Mouse (Mus musculus) midbrain, embryonic 11.5 days (tissue): ENCODE measurements around the gene Etv6. TPM values are rescaled to one million over a fixed set of nuclear protein-coding genes. Genes with fewer than 3 reads are reported as not detected.

Experiments
- ATAC-seq: fragments of 200-750 bp; cut with Nextera tagmentation; 2 replicates; pipeline ENCODE4 v1.8.0; 2017; ENCODE audit warnings: moderate TSS enrichment, moderate library complexity; ENCODE audit not compliant: low FRiP score
- DNase-seq: peaks from one replicate; pipeline ENCODE4 v3.0.0; 2015; ENCODE audit warnings: low spot score; ENCODE audit errors: missing footprints
- H3K27ac ChIP-seq: fragments of 300-500 bp; sonication (generic); 2 replicates; pipeline ENCODE4 v1.5.1; 2014; ENCODE audit warnings: low read depth, low read length
- H3K27me3 ChIP-seq: fragments of 300-500 bp; sonication (generic); 2 replicates; pipeline ENCODE4 v1.6.1; 2014; ENCODE audit warnings: mild to moderate bottlenecking, low read length, moderate library complexity, mixed read lengths; ENCODE audit not compliant: control insufficient read depth, insufficient read depth
- H3K36me3 ChIP-seq: fragments of 300-500 bp; sonication (generic); 2 replicates; pipeline ENCODE4 v1.6.1; 2014; ENCODE audit warnings: mild to moderate bottlenecking, low read length, moderate library complexity, mixed read lengths; ENCODE audit not compliant: control insufficient read depth, insufficient read depth
- H3K4me1 ChIP-seq: fragments of 300-500 bp; sonication (generic); 2 replicates; pipeline ENCODE4 v1.6.1; 2014; ENCODE audit warnings: low read length; ENCODE audit not compliant: control insufficient read depth, insufficient read depth
- H3K4me2 ChIP-seq: fragments of 300-500 bp; sonication (generic); 2 replicates; pipeline ENCODE4 v1.6.1; 2014; ENCODE audit warnings: mild to moderate bottlenecking, moderate library complexity
- H3K4me3 ChIP-seq: fragments of 300-500 bp; sonication (generic); 2 replicates; pipeline ENCODE4 v1.5.1; 2014; ENCODE audit warnings: low read depth, low read length
- H3K9ac ChIP-seq: fragments of 300-500 bp; sonication (generic); 2 replicates; pipeline ENCODE4 v1.6.1; 2014; ENCODE audit warnings: low read length
- H3K9me3 ChIP-seq: fragments of 300-500 bp; sonication (generic); 2 replicates; pipeline ENCODE4 v1.6.1; 2016; ENCODE audit warnings: low read length; ENCODE audit not compliant: control insufficient read depth
- WGBS: fragments of 180-500 bp; shearing (Covaris S2); extraction: QIAGEN DNeasy Blood & Tissue Kit; methylation state at CpG from one replicate; pipeline ENCODE4 v1.1.7; 2014; 5-methylcytosine and 5-hydroxymethylcytosine counted together
- polyA plus RNA-seq: library from polyadenylated mRNA; unstranded; fragments of >200 nt; fragmentation: Nextera tagmentation; extraction: Ambion mirVana; gene quantifications from 2 replicates; pipeline ENCODE4 v1.2.1, GENCODE M21; 2014

Etv6 gene
- polyA plus RNA-seq, 1 experiment from 2014 or later: 14.0 TPM

- Histone ChIP-seq H3K27ac (no peak overlapping the region), H3K9ac (no peak overlapping the region), H3K27me3 (no peaks in the 10 kb centered on the region), H3K4me1 (no peaks in the 10 kb centered on the region), H3K36me3 (no peaks in the 10 kb centered on the region; the same call in 1 of the 2 replicates), H3K9me3 (peaks cover 4% of the 10 kb centered on the region; the same call in 1 of the 2 replicates), H3K4me3 (no peak overlapping the region), H3K4me2 (no peak overlapping the region)
- ATAC-seq (no peak), DNase-seq (no peak)
- 88% methylated on average over 15 of the region's 15 CpGs for WGBS
Measured at GRCm38 (mm10) chr6:134105514-134106201, 70.2 kb downstream of the Etv6 start.

GRCm38 (mm10) chr6:134107696-134108095, 72.2 kb downstream of the Etv6 start:
- no peaks in the 10 kb centered on the region for H3K4me1 ChIP-seq
- H3K27ac ChIP-seq: no peak overlapping the region
- H3K36me3 ChIP-seq: no peaks in the 10 kb centered on the region; the same call in 1 of the 2 replicates
- no peak overlapping the region for H3K9ac ChIP-seq
- peaks cover 4% of the 10 kb centered on the region; the same call in 1 of the 2 replicates for H3K9me3 ChIP-seq
- no peak overlapping the region for H3K4me3 ChIP-seq
- WGBS: 93% methylated on average over 7 of the region's 7 CpGs
- H3K27me3 ChIP-seq: no peaks in the 10 kb centered on the region
- DNase-seq: no peak
- no peak overlapping the region for H3K4me2 ChIP-seq
- no peak for ATAC-seq

- H3K36me3 ChIP-seq: no peaks in the 10 kb centered on the region
- no peaks in the 10 kb centered on the region for H3K4me1 ChIP-seq
- peaks cover 4% of the 10 kb centered on the region; the same call in 1 of the 2 replicates for H3K9me3 ChIP-seq
- no peak overlapping the region for H3K4me2 ChIP-seq
- H3K9ac ChIP-seq: no peak overlapping the region
- 100% methylated on average over 1 of the region's 1 CpGs for WGBS
- no peak overlapping the region for H3K4me3 ChIP-seq
- no peaks in the 10 kb centered on the region for H3K27me3 ChIP-seq
- ATAC-seq (no peak), DNase-seq (no peak)
- no peak overlapping the region for H3K27ac ChIP-seq
Measured at GRCm38 (mm10) chr6:134109675-134110074, 74.2 kb downstream of the Etv6 start.

- H3K4me2 ChIP-seq: no peak overlapping the region
- H3K4me3 ChIP-seq: no peak overlapping the region
- no peaks in the 10 kb centered on the region for H3K4me1 ChIP-seq
- ATAC-seq (no peak), DNase-seq (no peak)
- no peak overlapping the region for H3K27ac ChIP-seq
- no peak overlapping the region for H3K9ac ChIP-seq
- H3K9me3 ChIP-seq: peaks cover 4% of the 10 kb centered on the region; the same call in 1 of the 2 replicates
- H3K27me3 ChIP-seq: no peaks in the 10 kb centered on the region
- WGBS: 94% methylated on average over 5 of the region's 5 CpGs
- H3K36me3 ChIP-seq: no peaks in the 10 kb centered on the region
Measured at GRCm38 (mm10) chr6:134110206-134110605, 74.7 kb downstream of the Etv6 start.

- H3K27ac ChIP-seq: no peak overlapping the region
- H3K9me3 ChIP-seq: peaks cover 4% of the 10 kb centered on the region; the same call in 1 of the 2 replicates
- H3K4me3 ChIP-seq: no peak overlapping the region
- ATAC-seq (no peak), DNase-seq (no peak)
- H3K27me3 ChIP-seq: no peaks in the 10 kb centered on the region
- WGBS: 90% methylated on average over 8 of the region's 8 CpGs
- H3K36me3 ChIP-seq: no peaks in the 10 kb centered on the region
- H3K4me1 ChIP-seq: no peaks in the 10 kb centered on the region
- no peak overlapping the region for H3K9ac ChIP-seq
- no peak overlapping the region for H3K4me2 ChIP-seq
Measured at GRCm38 (mm10) chr6:134111599-134111998, 76.1 kb downstream of the Etv6 start.

GRCm38 (mm10) chr6:134112753-134113152, 77.3 kb downstream of the Etv6 start:
- H3K27ac ChIP-seq: no peak overlapping the region
- H3K27me3 ChIP-seq: no peaks in the 10 kb centered on the region
- peaks cover 4% of the 10 kb centered on the region; the same call in 1 of the 2 replicates for H3K9me3 ChIP-seq
- H3K4me2 ChIP-seq: no peak overlapping the region
- no peaks in the 10 kb centered on the region for H3K4me1 ChIP-seq
- DNase-seq (no peak), ATAC-seq (no peak)
- no peak overlapping the region for H3K9ac ChIP-seq
- H3K4me3 ChIP-seq: no peak overlapping the region
- no peaks in the 10 kb centered on the region for H3K36me3 ChIP-seq
- WGBS: 92% methylated on average over 8 of the region's 8 CpGs

GRCm38 (mm10) chr6:134113168-134113567, 77.7 kb downstream of the Etv6 start:
- H3K4me1 ChIP-seq: no peaks in the 10 kb centered on the region
- no peak overlapping the region for H3K4me2 ChIP-seq
- H3K36me3 ChIP-seq: no peaks in the 10 kb centered on the region
- no peak overlapping the region for H3K4me3 ChIP-seq
- H3K27ac ChIP-seq: no peak overlapping the region
- no peaks in the 10 kb centered on the region for H3K27me3 ChIP-seq
- peaks cover 4% of the 10 kb centered on the region; the same call in 1 of the 2 replicates for H3K9me3 ChIP-seq
- no peak overlapping the region for H3K9ac ChIP-seq
- 79% methylated on average over 2 of the region's 2 CpGs for WGBS
- ATAC-seq (no peak), DNase-seq (no peak)

- no peak for DNase-seq
- H3K27me3 ChIP-seq: no peaks in the 10 kb centered on the region
- no peaks in the 10 kb centered on the region for H3K9me3 ChIP-seq
- no peak overlapping the region for H3K9ac ChIP-seq
- WGBS: 89% methylated on average over 14 of the region's 14 CpGs
- no peak overlapping the region for H3K4me2 ChIP-seq
- no peaks in the 10 kb centered on the region for H3K36me3 ChIP-seq
- no peak overlapping the region for H3K27ac ChIP-seq
- H3K4me3 ChIP-seq: no peak overlapping the region
- no peak for ATAC-seq
- no peaks in the 10 kb centered on the region for H3K4me1 ChIP-seq
Measured at GRCm38 (mm10) chr6:134115219-134115968, 79.9 kb downstream of the Etv6 start.

- Histone ChIP-seq H3K4me1 (no peaks in the 10 kb centered on the region), H3K36me3 (no peaks in the 10 kb centered on the region), H3K9ac (no peak overlapping the region), H3K27me3 (no peaks in the 10 kb centered on the region), H3K4me2 (no peak overlapping the region), H3K9me3 (no peaks in the 10 kb centered on the region), H3K4me3 (no peak overlapping the region), H3K27ac (no peak overlapping the region)
- 92% methylated on average over 13 of the region's 13 CpGs for WGBS
- no peak for ATAC-seq
- DNase-seq: no peak
Measured at GRCm38 (mm10) chr6:134117380-134117938, 82.0 kb downstream of the Etv6 start.
